Mouse (Mus musculus) heart, postnatal 10 days (tissue): ENCODE results near the gene Zfp941. TPM values are rescaled to one million over a fixed set of nuclear protein-coding genes. Genes with fewer than 3 reads are reported as not detected.

Source experiments
- DNase-seq, 2 experiments: peaks; one replicate each; pipeline ENCODE4 v3.0.0; 2021
- intact Hi-C: fragments of 180-260 bp; cut with DNase I; formaldehyde crosslinking; loops from one replicate; pipeline ENCODE4 v1.15.1; 2025
- total RNA-seq, 2 experiments: library from RNA; stranded (reverse); gene quantifications; 2 replicates each; pipeline ENCODE4 v1.2.3; 2021

Zfp941 gene
- total RNA-seq, 2 experiments from 2014 or later, result 0.45 to 0.47 TPM

GRCm38 (mm10) chr7:140843806-140844205 is 21.8 kb upstream of the Zfp941 start:
- no peak for DNase-seq
- intact Hi-C loops, result loop anchor here (1.0 to 5.0 kb wide), 3 partner anchors 59 to 223 kb away; no protein-coding TSS in a partner anchor

GRCm38 (mm10) chr7:140840750-140841735 is 19.1 kb upstream of the Zfp941 start:
- no peak for DNase-seq
- intact Hi-C loops, result loop anchor here (5.0 kb wide), 1 partner anchor 226 kb away; no protein-coding TSS in a partner anchor

GRCm38 (mm10) chr7:140839556-140839955 is 17.6 kb upstream of the Zfp941 start:
- DNase-seq, result no peak
- intact Hi-C loops, result no loop called here

DNA sequence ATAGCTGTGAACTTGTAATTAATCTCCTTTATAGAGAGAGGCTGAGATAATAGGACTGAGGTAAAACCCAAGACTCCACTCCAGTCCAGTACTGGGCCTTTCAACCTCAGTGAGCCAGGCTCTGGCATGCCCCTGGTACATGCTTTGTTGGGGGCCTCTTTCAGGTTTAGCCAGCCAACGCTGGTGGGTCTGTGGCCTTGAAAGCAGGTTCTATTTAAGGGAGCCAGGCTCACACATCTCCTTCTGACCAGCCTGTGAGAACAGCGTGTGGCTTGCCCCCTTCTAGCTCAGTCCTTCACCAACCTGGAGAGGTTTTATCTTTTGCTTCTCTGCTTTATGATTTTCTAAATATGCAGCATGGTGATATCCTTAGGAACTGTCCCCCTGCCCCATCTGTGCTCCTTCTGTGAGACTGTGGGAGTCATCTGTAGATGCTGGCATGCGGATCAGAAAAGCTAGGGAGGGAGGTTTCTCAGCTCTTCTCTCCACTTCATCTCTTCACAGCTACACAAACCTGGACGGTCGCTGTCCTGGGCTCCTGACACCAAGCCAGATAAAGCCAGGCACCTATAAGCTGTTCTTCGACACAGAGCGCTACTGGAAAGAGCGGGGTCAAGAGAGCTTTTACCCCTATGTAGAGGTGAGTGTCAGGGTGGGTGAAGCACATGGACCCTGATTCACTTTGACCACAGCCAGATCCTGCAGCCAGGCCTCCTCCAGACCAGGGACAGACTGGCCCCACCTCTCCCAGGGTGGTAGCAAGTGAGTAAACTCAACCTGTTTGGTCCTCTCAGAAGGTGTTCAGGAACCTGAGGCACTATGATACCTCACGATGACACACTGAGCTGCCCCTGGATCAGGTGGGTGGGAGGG is 14.5 kb upstream of the Zfp941 start:
- DNase-seq, result no peak
- intact Hi-C loops, result no loop called here

GRCm38 (mm10) chr7:140835758-140836087 is 13.7 kb upstream of the Zfp941 start:
- DNase-seq, result no peak
- intact Hi-C loops, result no loop called here

DNA sequence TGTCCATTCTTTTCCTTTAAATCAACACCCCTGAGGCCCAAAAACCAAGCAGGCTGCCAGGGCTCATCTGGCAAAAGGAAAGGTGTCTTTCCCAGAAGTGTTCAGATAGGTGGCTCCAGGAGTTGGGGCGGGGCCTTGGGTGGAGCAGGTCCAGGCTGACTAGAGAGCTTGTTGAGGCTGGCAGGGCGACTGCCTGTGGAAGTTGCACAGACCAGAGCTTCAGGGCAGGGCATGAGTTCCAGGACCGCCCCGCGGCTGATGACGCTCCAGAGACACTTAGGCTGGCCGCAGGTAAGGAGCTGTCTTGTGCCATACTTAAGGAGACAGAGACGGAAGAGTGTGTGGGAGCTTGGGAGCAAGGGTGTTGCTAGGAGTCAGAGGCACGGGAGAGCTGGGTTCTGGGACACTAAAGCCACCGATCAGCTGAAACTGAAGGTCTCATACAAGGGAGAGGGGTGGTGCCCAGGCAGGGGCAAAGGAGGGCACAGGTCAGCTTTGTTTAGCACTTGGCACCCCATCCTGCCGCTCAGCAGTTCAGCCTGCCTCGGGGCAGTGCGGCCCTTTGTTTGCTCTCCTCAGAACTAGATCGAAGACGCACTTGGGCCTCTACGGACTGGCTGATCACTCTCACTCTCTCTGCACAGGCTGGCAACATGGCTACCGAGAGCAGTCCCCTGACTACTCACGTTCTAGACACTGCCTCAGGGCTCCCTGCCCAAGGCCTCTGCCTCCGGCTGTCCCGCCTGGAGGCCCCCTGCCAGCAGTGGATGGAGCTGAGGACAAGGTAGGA is 13.2 kb upstream of the Zfp941 start, which contains the start of gene Urah:
Urah (plus strand) TSS at position 51 of the 790 bp plus-strand sequence.
- DNase-seq, result no peak
- intact Hi-C loops, result no loop called here

GRCm38 (mm10) chr7:140833341-140833740 is 11.4 kb upstream of the Zfp941 start:
- intact Hi-C loops, result no loop called here
- DNase-seq, result no peak

DNA sequence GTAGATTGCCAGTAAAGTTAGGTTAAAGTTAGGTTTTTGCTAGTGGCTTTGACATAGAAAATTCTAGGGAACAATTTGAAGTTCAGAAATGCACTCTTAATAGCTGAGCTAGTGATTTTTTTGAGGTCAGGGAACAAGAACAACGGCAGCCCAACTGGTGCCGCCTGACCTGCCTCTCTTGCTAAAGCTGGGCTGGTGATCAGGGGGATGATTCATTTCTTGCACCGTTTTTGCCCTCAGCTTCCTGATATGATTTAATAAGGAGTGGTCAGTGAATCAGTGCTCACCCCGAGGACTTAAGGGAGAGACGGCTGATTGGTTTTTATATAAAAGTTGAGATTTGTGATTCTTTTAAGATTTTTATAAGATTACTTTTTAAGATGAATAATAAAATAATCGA is 9.5 kb upstream of the Zfp941 start:
- no peak for DNase-seq
- intact Hi-C loops, result no loop called here

- DNase-seq, result peak; percentile 34 to 44
- intact Hi-C loops, result loop anchor here (5.0 kb wide), 1 partner anchor 751 kb away; no protein-coding TSS in a partner anchor
These were observed 6.3 kb upstream of the Zfp941 start for GRCm38 (mm10) chr7:140828171-140828881.

GRCm38 (mm10) chr7:140822731-140823130 is 753 bp upstream of the Zfp941 start:
- intact Hi-C loops, result no loop called here

DNA sequence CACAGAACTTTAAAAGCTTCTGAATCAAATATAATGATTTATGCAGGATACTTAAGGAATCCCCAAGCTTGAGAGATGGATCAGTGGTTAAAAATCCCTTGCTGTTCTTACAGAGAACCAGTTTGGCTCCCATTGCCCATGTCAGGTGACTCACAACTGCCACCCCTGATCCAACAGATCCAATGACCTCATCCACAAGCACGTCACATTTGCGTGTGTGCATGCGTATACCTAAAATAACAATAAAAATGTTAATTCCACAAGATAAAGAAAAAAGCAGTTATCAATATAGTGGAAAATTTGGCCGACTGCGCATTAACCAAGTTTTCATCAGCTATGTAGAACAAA is 699 bp downstream of the Zfp941 start:
- DNase-seq, result no peak

More at GRCm38 (mm10) chr7:140822731-140823130, 753 bp upstream of the Zfp941 start:
- DNase-seq, result no peak

DNA sequence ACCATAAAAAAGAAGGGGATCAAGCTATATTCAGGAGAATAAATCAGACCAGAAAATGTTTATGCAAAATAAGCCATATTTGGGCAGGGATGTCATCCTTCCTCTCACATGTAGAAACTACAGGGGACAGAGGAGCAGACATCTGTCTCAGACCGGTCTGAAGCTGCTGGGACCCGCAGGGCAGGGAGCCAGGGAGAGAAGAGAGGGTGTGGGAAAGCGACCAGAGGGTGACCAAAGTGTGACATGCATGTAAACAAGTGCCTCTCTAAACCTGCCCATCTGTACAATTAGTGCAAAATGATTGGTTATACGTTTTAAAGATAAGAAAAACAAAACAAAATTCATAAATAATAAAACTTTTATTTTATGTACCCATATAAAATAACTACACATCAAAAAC is 1.8 kb downstream of the Zfp941 start:
- no peak for DNase-seq
- intact Hi-C loops, result no loop called here

More for the DNA sequence above, 699 bp downstream of the Zfp941 start:
- intact Hi-C loops, result no loop called here

- intact Hi-C loops, result no loop called here
- DNase-seq, result no peak
These were observed 9.1 kb downstream of the Zfp941 start for GRCm38 (mm10) chr7:140812850-140813249.

GRCm38 (mm10) chr7:140811714-140812113 is 10.3 kb downstream of the Zfp941 start:
- no peak for DNase-seq
- intact Hi-C loops, result no loop called here

DNA sequence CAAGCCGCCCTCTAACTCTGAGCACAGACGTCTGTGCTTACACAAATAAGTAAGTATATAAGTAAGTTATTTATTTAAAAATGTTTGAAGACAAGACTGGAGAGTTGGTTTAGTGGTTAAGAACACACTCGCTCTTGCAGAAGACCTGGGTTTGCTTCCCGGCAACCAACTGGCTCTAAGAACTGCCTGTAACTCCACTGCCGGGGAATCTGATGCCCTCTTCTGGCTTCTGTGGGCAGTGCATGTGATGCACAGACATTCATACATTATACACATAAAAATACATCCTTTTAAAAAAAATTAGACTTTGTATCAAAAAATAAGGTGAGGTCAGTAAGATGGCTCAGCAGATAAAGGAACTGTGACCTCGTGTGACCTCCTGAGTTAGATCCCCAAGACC is 11.5 kb downstream of the Zfp941 start:
- intact Hi-C loops, result no loop called here

DNA sequence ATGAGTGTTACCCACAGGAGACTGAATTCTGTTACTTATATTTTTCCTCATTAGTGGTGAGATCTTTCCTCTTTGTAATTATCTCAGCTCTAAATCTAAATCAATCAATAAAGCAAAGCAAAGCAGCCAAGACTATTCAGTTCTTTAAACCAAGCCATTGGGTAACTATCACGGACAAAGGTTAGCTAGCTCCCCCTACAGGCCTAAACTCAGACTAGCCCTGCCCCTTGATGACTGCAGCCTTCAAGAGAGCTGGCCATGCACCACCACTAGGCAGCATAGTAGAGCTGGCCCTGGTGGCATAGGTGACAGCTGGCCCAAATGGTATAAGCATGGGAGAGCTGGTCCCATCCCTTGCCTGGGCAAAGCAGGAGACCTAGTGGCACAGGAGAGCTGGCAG is 16.3 kb downstream of the Zfp941 start:
- DNase-seq, result peak; percentile 13 to 37
- intact Hi-C loops, result no loop called here

More for the DNA sequence above, 11.5 kb downstream of the Zfp941 start:
- DNase-seq, result no peak

GRCm38 (mm10) chr7:140802629-140803028 is 19.3 kb downstream of the Zfp941 start:
- intact Hi-C loops, result no loop called here
- DNase-seq, result no peak

- no peak for DNase-seq
- intact Hi-C loops, result no loop called here
These were observed 23.8 kb downstream of the Zfp941 start for GRCm38 (mm10) chr7:140798212-140798611.

DNA sequence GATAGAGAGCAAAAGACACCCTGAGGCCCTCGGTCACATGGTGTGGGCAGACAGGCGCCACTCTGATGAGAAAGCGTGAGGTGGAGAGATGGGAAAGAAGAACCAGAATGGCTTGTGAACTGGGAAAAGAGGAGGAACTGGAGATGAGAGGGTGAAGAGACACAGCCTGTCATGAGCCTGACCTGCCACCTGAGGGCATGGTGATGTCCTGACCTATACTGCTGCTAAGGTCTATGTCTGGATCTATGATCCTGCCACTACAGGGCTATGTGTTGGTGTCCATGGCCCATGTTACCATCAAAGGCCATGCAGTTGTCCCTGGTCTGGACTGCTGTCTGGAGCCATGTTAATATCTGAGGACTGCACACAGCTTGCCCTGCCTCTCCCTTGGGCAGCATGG is 24.4 kb downstream of the Zfp941 start:
- intact Hi-C loops, result no loop called here
- DNase-seq, result no peak

- no peak for DNase-seq
- intact Hi-C loops, result no loop called here
These were observed 28.4 kb downstream of the Zfp941 start for GRCm38 (mm10) chr7:140793541-140793940.
